Mouse (Mus musculus) myocyte (in vitro differentiated cells): ENCODE data around the gene Pold1.
A peak's percentile ranks its signal among the peaks of the same experiment; 100 is the strongest.

Experiments used
- CEBPB ChIP-seq: IDR thresholded peaks from 2 replicates; pipeline ENCODE4 v1.6.1; 2011; ENCODE audit warnings: mild to moderate bottlenecking, moderate library complexity; ENCODE audit not compliant: poor library complexity, insufficient read depth, severe bottlenecking
- E2F4 ChIP-seq: IDR thresholded peaks from one replicate; pipeline ENCODE4 v1.6.1; 2011; ENCODE audit warnings: mild to moderate bottlenecking, control low read depth, moderate library complexity; ENCODE audit not compliant: insufficient read depth
- MAX ChIP-seq: IDR thresholded peaks from one replicate; pipeline ENCODE4 v1.6.1; 2011; ENCODE audit warnings: low read depth, mild to moderate bottlenecking, control low read depth
- MYOD1 ChIP-seq, 3 experiments: IDR thresholded peaks; one replicate each; pipeline ENCODE4 v1.6.1; 2011; ENCODE audit warnings: control low read depth in 2 of 3, low read depth in 2 of 3, mild to moderate bottlenecking in 2 of 3, moderate library complexity in 1 of 3; ENCODE audit not compliant: insufficient read length in 2 of 3, control insufficient read depth in 1 of 3
- MYOG ChIP-seq, 3 experiments: IDR thresholded peaks; one replicate each; pipeline ENCODE4 v1.6.1; 2011; ENCODE audit warnings: control low read depth in 2 of 3, low read depth in 2 of 3, mild to moderate bottlenecking in 2 of 3; ENCODE audit not compliant: insufficient read length in 2 of 3, control insufficient read depth in 1 of 3, insufficient read depth in 1 of 3
- POLR2A ChIP-seq: IDR thresholded peaks from one replicate; pipeline ENCODE4 v1.6.1; 2011; ENCODE audit warnings: low read depth, mild to moderate bottlenecking, control low read depth, moderate library complexity; ENCODE audit not compliant: insufficient read length
- POLR2AphosphoS2 ChIP-seq: IDR thresholded peaks from one replicate; pipeline ENCODE4 v1.6.1; 2011; ENCODE audit warnings: low read depth, control low read depth; ENCODE audit not compliant: insufficient read length
- REST ChIP-seq: IDR thresholded peaks from one replicate; pipeline ENCODE4 v1.6.1; 2011; ENCODE audit warnings: mild to moderate bottlenecking, control low read depth, moderate library complexity; ENCODE audit not compliant: insufficient read depth, insufficient read length
- SRF ChIP-seq: IDR thresholded peaks from one replicate; pipeline ENCODE4 v1.6.1; 2011; ENCODE audit warnings: low read depth; ENCODE audit not compliant: control insufficient read depth, insufficient read length
- TCF12 ChIP-seq: IDR thresholded peaks from one replicate; pipeline ENCODE4 v1.6.1; 2011; ENCODE audit warnings: mild to moderate bottlenecking, control low read depth; ENCODE audit not compliant: poor library complexity, insufficient read depth, severe bottlenecking
- TCF3 ChIP-seq: IDR thresholded peaks from one replicate; pipeline ENCODE4 v1.6.1; 2011; ENCODE audit warnings: low read depth, control low read depth; ENCODE audit not compliant: insufficient read length
- USF1 ChIP-seq: IDR thresholded peaks from one replicate; pipeline ENCODE4 v1.6.1; 2011; ENCODE audit warnings: low read depth, mild to moderate bottlenecking, control low read depth, moderate library complexity

DNA sequence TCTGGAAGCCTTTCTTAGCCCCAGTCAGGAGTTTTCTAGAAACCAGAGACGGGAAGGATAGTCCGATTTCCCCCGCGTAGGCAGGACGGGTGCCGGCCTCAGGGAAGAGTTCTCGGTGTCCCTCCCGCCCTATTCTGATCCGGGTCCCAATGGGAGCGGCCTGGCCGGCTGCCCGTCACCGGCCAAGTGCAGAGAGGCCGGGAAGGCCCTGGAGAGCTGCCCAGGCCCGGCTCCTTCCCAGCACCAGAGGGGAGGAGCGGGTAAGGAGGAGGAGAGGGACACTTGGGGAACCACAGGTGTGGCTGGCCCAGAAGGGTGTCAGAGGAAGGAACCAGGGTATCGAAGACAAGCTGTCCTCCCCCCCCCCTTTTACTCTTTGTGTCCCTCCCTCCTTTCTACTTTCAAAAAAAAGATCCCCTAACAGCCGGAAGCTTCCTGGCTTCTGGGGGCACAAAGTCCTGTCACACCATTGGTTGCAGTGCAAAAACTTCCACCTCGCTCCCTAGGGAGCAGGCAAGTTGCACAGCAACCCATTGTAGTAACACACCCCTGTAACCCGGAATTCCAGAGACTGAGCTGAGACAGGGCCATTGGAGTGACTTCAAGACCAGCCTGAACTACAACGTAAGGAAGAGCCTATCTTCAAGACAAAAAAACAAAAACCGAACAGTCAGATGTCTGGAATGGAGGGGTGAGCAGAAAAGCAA is 23.4 kb downstream of the Pold1 start:
- TF ChIP-seq MAX, result no peak
- TF ChIP-seq USF1, result no peak
- no peak for TF ChIP-seq REST
- no peak for TF ChIP-seq POLR2A
- no peak for TF ChIP-seq SRF
- TF ChIP-seq TCF12, result no peak
- TF ChIP-seq MYOD1 (IDR thresholded peaks at IDR 0.05; ENCODE audit: control insufficient read depth in 1 of 3, insufficient read length in 2 of 3, low read depth in 2 of 3), result peak in 1 of 3 experiments; percentile 34
- no peak for TF ChIP-seq POLR2AphosphoS2
- no peak for TF ChIP-seq CEBPB
- no peak for TF ChIP-seq E2F4
- peak in 1 of 3 experiments; percentile 44 for TF ChIP-seq MYOG (IDR thresholded peaks at IDR 0.05; ENCODE audit: control insufficient read depth in 1 of 3, insufficient read depth in 1 of 3, insufficient read length in 2 of 3, low read depth in 2 of 3)
- TF ChIP-seq TCF3, result no peak
